Mouse (Mus musculus) liver, embryonic 13.5 days (tissue): Measurements from ENCODE around the gene Naa35. TPM values are rescaled to one million over a fixed set of nuclear protein-coding genes. Genes with fewer than 3 reads are reported as not detected.

Experiments
- ATAC-seq: fragments of 200-750 bp; cut with Nextera tagmentation; 2 replicates; pipeline ENCODE4 v1.8.0; 2017; ENCODE audit warnings: low read depth, mild to moderate bottlenecking, moderate number of reproducible peaks, moderate library complexity
- DNase-seq: peaks from one replicate; pipeline ENCODE4 v3.0.0; 2022
- H3K27ac ChIP-seq: fragments of 300-500 bp; sonication (generic); 2 replicates; pipeline ENCODE4 v1.5.1; 2015; ENCODE audit warnings: moderate library complexity, mild to moderate bottlenecking, inconsistent platforms
- H3K27me3 ChIP-seq: fragments of 300-500 bp; sonication (generic); 2 replicates; pipeline ENCODE4 v1.6.1; 2015; ENCODE audit warnings: mild to moderate bottlenecking, inconsistent platforms
- H3K36me3 ChIP-seq: fragments of 300-500 bp; sonication (generic); 2 replicates; pipeline ENCODE4 v1.6.1; 2015; ENCODE audit warnings: mild to moderate bottlenecking, inconsistent platforms
- H3K4me1 ChIP-seq: fragments of 300-500 bp; sonication (generic); replicated peaks from 2 replicates; pipeline ENCODE4 v1.6.1; 2015; ENCODE audit warnings: inconsistent platforms
- H3K4me2 ChIP-seq: fragments of 300-500 bp; sonication (generic); 2 replicates; pipeline ENCODE4 v1.6.1; 2015; ENCODE audit warnings: inconsistent platforms, mild to moderate bottlenecking, moderate library complexity
- H3K4me3 ChIP-seq: fragments of 300-500 bp; sonication (generic); replicated peaks from 2 replicates; pipeline ENCODE4 v1.5.1; 2015; ENCODE audit warnings: mild to moderate bottlenecking, inconsistent platforms
- H3K9ac ChIP-seq: fragments of 300-500 bp; sonication (generic); 2 replicates; pipeline ENCODE4 v1.6.1; 2015; ENCODE audit warnings: mild to moderate bottlenecking, inconsistent platforms
- H3K9me3 ChIP-seq: fragments of 300-500 bp; sonication (generic); replicated peaks from 2 replicates; pipeline ENCODE4 v1.6.1; 2016; ENCODE audit warnings: inconsistent platforms
- WGBS: fragments of 180-500 bp; shearing (Covaris S2); methylation state at CpG from one replicate; pipeline ENCODE4 v1.1.7; 2015; ENCODE audit not compliant: insufficient replicate concordance; 5-methylcytosine and 5-hydroxymethylcytosine counted together
- polyA plus RNA-seq: library from polyadenylated mRNA; unstranded; fragments of >200 nt; fragmentation: Nextera tagmentation; extraction: Ambion mirVana; gene quantifications from 2 replicates; pipeline ENCODE4 v1.2.1, GENCODE M21; 2015

Naa35 gene
- polyA plus RNA-seq, 1 experiment from 2014 or later = 35.8 TPM

GRCm38 (mm10) chr13:59671521-59671920 lies 86.5 kb downstream of the Naa35 start:
- DNase-seq = no peak
- no peaks in the 10 kb centered on the region for H3K27me3 ChIP-seq
- H3K4me2 ChIP-seq = peak overlapping the region; percentile 48
- peaks cover 27% of the 10 kb centered on the region for H3K36me3 ChIP-seq
- 54% methylated on average over 2 of the region's 2 CpGs for WGBS
- H3K27ac ChIP-seq = peak overlapping the region; percentile 66
- H3K9ac ChIP-seq = 0 out of 2 replicates have a peak overlapping the region, but pooled peaks have one; percentile 17
- H3K4me1 ChIP-seq = peaks cover 85% of the 10 kb centered on the region
- H3K4me3 ChIP-seq = no peak overlapping the region
- ATAC-seq = no peak
- H3K9me3 ChIP-seq = no peaks in the 10 kb centered on the region

GRCm38 (mm10) chr13:59672248-59672647 lies 87.2 kb downstream of the Naa35 start:
- DNase-seq (no peak), ATAC-seq (no peak)
- Histone ChIP-seq H3K9me3 (no peaks in the 10 kb centered on the region), H3K36me3 (peaks cover 20% of the 10 kb centered on the region), H3K27me3 (no peaks in the 10 kb centered on the region), H3K4me2 (peak overlapping the region; percentile 48), H3K4me1 (peaks cover 79% of the 10 kb centered on the region), H3K9ac (peak overlapping the region; percentile 54), H3K27ac (peak overlapping the region; percentile 66), H3K4me3 (peak overlapping the region; percentile 14; the same call in 1 of the 2 replicates)
- WGBS = 19% methylated on average over 6 of the region's 6 CpGs

- Histone ChIP-seq H3K27ac (peak overlapping the region; percentile 70), H3K9me3 (no peaks in the 10 kb centered on the region), H3K9ac (peak overlapping the region; percentile 89), H3K4me1 (peaks cover 70% of the 10 kb centered on the region), H3K36me3 (peaks cover 16% of the 10 kb centered on the region), H3K4me2 (peak overlapping the region; percentile 75), H3K27me3 (no peaks in the 10 kb centered on the region), H3K4me3 (peak overlapping the region; percentile 84)
- WGBS = 77% methylated on average over 7 of the region's 7 CpGs
- ATAC-seq (no peak), DNase-seq (no peak)
Measured at GRCm38 (mm10) chr13:59673597-59673996, 88.5 kb downstream of the Naa35 start.

- no peaks in the 10 kb centered on the region for H3K27me3 ChIP-seq
- ATAC-seq (no peak), DNase-seq (no peak)
- H3K4me3 ChIP-seq = peak overlapping the region; percentile 84
- H3K36me3 ChIP-seq = peaks cover 16% of the 10 kb centered on the region
- H3K9me3 ChIP-seq = no peaks in the 10 kb centered on the region
- peak overlapping the region; percentile 75 for H3K4me2 ChIP-seq
- H3K4me1 ChIP-seq = peaks cover 70% of the 10 kb centered on the region
- H3K9ac ChIP-seq = peak overlapping the region; percentile 89
- 15% methylated on average over 3 of the region's 3 CpGs for WGBS
- peak overlapping the region; percentile 92 for H3K27ac ChIP-seq
Measured at GRCm38 (mm10) chr13:59674215-59674614, 89.2 kb downstream of the Naa35 start.

- Histone ChIP-seq H3K9ac (peak overlapping the region; percentile 89), H3K27me3 (no peaks in the 10 kb centered on the region), H3K4me2 (peak overlapping the region; percentile 75), H3K4me1 (peaks cover 70% of the 10 kb centered on the region), H3K36me3 (peaks cover 11% of the 10 kb centered on the region), H3K27ac (peak overlapping the region; percentile 92), H3K4me3 (peak overlapping the region; percentile 84), H3K9me3 (no peaks in the 10 kb centered on the region)
- ATAC-seq (peak; percentile 28; the same call in 1 of the 2 replicates), DNase-seq (peak; percentile 34)
- WGBS = under 1% methylated on average over 13 of the region's 13 CpGs
Measured at GRCm38 (mm10) chr13:59674761-59675150, 89.7 kb downstream of the Naa35 start.

- DNase-seq (peak; percentile 72), ATAC-seq (peak; percentile 91)
- H3K9ac ChIP-seq = peak within 1 kb of the TSS; percentile 89
- peak within 1 kb of the TSS; percentile 92 for H3K27ac ChIP-seq
- WGBS = under 1% methylated on average over 41 of the region's 61 CpGs
- H3K4me3 ChIP-seq = peak within 1 kb of the TSS; percentile 84
- peaks cover 71% of the 10 kb centered on the region for H3K4me1 ChIP-seq
- peak within 1 kb of the TSS; percentile 75 for H3K4me2 ChIP-seq
- H3K27me3 ChIP-seq = no peaks in the 10 kb centered on the region
- peaks cover 7% of the 10 kb centered on the region; the same call in 1 of the 2 replicates for H3K36me3 ChIP-seq
- no peaks in the 10 kb centered on the region for H3K9me3 ChIP-seq
Measured at GRCm38 (mm10) chr13:59675151-59676011, 90.3 kb downstream of the Naa35 start, which contains the start of gene Golm1. Golm1 (minus strand) TSS chr13:59675811.

- Histone ChIP-seq H3K4me1 (peaks cover 63% of the 10 kb centered on the region), H3K4me3 (peak overlapping the region; percentile 84), H3K9me3 (no peaks in the 10 kb centered on the region), H3K9ac (no peak overlapping the region), H3K27me3 (0 out of 2 replicates have a peak, but pooled peaks cover under 1% of the 10 kb centered on the region), H3K36me3 (peaks cover 4% of the 10 kb centered on the region; the same call in 1 of the 2 replicates), H3K27ac (peak overlapping the region; percentile 92; the same call in 1 of the 2 replicates), H3K4me2 (peak overlapping the region; percentile 75)
- ATAC-seq = no peak
- 46% methylated on average over 12 of the region's 12 CpGs for WGBS
- DNase-seq = no peak
Measured at GRCm38 (mm10) chr13:59676316-59677229, 91.5 kb downstream of the Naa35 start.

- Histone ChIP-seq H3K27me3 (peaks cover 2% of the 10 kb centered on the region; the same call in 1 of the 2 replicates), H3K27ac (no peak overlapping the region), H3K4me3 (no peak overlapping the region), H3K4me2 (no peak overlapping the region), H3K9me3 (no peaks in the 10 kb centered on the region), H3K4me1 (peaks cover 44% of the 10 kb centered on the region), H3K9ac (no peak overlapping the region), H3K36me3 (no peaks in the 10 kb centered on the region)
- DNase-seq (no peak), ATAC-seq (no peak)
- 50% methylated on average over 4 of the region's 4 CpGs for WGBS
Measured at GRCm38 (mm10) chr13:59679306-59679705, 94.2 kb downstream of the Naa35 start.

- no peak overlapping the region for H3K4me2 ChIP-seq
- H3K27ac ChIP-seq = no peak overlapping the region
- WGBS = 20% methylated on average over 4 of the region's 4 CpGs
- peaks cover 39% of the 10 kb centered on the region for H3K4me1 ChIP-seq
- no peaks in the 10 kb centered on the region for H3K36me3 ChIP-seq
- H3K27me3 ChIP-seq = peaks cover 2% of the 10 kb centered on the region; the same call in 1 of the 2 replicates
- DNase-seq (no peak), ATAC-seq (0 out of 2 replicates have a peak, but pooled peaks have one; percentile 12)
- no peak overlapping the region for H3K4me3 ChIP-seq
- no peak overlapping the region for H3K9ac ChIP-seq
- no peaks in the 10 kb centered on the region for H3K9me3 ChIP-seq
Measured at GRCm38 (mm10) chr13:59679908-59680307, 94.8 kb downstream of the Naa35 start.

GRCm38 (mm10) chr13:59682629-59683028 lies 97.6 kb downstream of the Naa35 start:
- Histone ChIP-seq H3K4me2 (0 out of 2 replicates have a peak overlapping the region, but pooled peaks have one; percentile 19), H3K4me3 (no peak overlapping the region), H3K36me3 (no peaks in the 10 kb centered on the region), H3K27ac (no peak overlapping the region), H3K9me3 (no peaks in the 10 kb centered on the region), H3K4me1 (peaks cover 30% of the 10 kb centered on the region), H3K9ac (no peak overlapping the region), H3K27me3 (peaks cover 2% of the 10 kb centered on the region; the same call in 1 of the 2 replicates)
- DNase-seq = no peak
- WGBS = 9% methylated on average over 7 of the region's 7 CpGs
- ATAC-seq = peak; percentile 74

- DNase-seq (no peak), ATAC-seq (no peak)
- no peaks in the 10 kb centered on the region for H3K36me3 ChIP-seq
- no peak overlapping the region for H3K27ac ChIP-seq
- no peak overlapping the region for H3K9ac ChIP-seq
- peaks cover 14% of the 10 kb centered on the region for H3K27me3 ChIP-seq
- no peak overlapping the region for H3K4me3 ChIP-seq
- H3K4me2 ChIP-seq = no peak overlapping the region
- H3K9me3 ChIP-seq = no peaks in the 10 kb centered on the region
- 73% methylated on average over 3 of the region's 3 CpGs for WGBS
- H3K4me1 ChIP-seq = peaks cover 13% of the 10 kb centered on the region
Measured at GRCm38 (mm10) chr13:59685236-59685635, 100.2 kb downstream of the Naa35 start.
